Mouse (Mus musculus) yolk sac, embryonic 10.5 days (tissue): ENCODE data around the gene Shisa4.

Experiments used
- DNase-seq: peaks from one replicate; pipeline ENCODE4 v3.0.0-alpha.2; 2017; ENCODE audit warnings: low spot score

Gene Shisa4

GRCm38 (mm10) chr1:135366380-135366779, 8.7 kb downstream of the Shisa4 start:
- no peak for DNase-seq

GRCm38 (mm10) chr1:135363446-135363845, 11.6 kb downstream of the Shisa4 start:
- DNase-seq: no peak

- DNase-seq: no peak
Observed at GRCm38 (mm10) chr1:135362115-135362514, 12.9 kb downstream of the Shisa4 start.

GRCm38 (mm10) chr1:135361491-135361890, 13.5 kb downstream of the Shisa4 start:
- DNase-seq: no peak

GRCm38 (mm10) chr1:135359071-135359470, 16.0 kb downstream of the Shisa4 start:
- DNase-seq: no peak

GRCm38 (mm10) chr1:135351953-135352352, 23.1 kb downstream of the Shisa4 start:
- DNase-seq: no peak

- DNase-seq: no peak
Observed at GRCm38 (mm10) chr1:135347498-135348169, 27.4 kb downstream of the Shisa4 start.

- no peak for DNase-seq
Observed at GRCm38 (mm10) chr1:135346891-135347290, 28.1 kb downstream of the Shisa4 start.

GRCm38 (mm10) chr1:135344026-135344425, 31.0 kb downstream of the Shisa4 start:
- DNase-seq: no peak

GRCm38 (mm10) chr1:135341947-135342346, 33.1 kb downstream of the Shisa4 start:
- DNase-seq: no peak

GRCm38 (mm10) chr1:135330578-135330977, 44.5 kb downstream of the Shisa4 start:
- DNase-seq: no peak

GRCm38 (mm10) chr1:135328368-135328767, 46.7 kb downstream of the Shisa4 start:
- DNase-seq: no peak

- no peak for DNase-seq
Observed at GRCm38 (mm10) chr1:135325934-135326333, 49.1 kb downstream of the Shisa4 start.

GRCm38 (mm10) chr1:135324571-135324970, 50.5 kb downstream of the Shisa4 start, which contains the start of gene Lmod1:
TSS of gene Lmod1 (plus strand) at chr1:135324807.
- peak; percentile 68 for DNase-seq

GRCm38 (mm10) chr1:135323367-135323901, 51.6 kb downstream of the Shisa4 start:
- DNase-seq: no peak
